Mouse (Mus musculus) liver, embryonic 11.5 days (tissue): ENCODE data around the gene Gm49396. TPM values are rescaled to one million over a fixed set of nuclear protein-coding genes. Genes with fewer than 3 reads are reported as not detected.
A peak's percentile ranks its signal among the peaks of the same experiment; 100 is the strongest.

Experiments used
- ATAC-seq: fragments of 200-750 bp; cut with Nextera tagmentation; replicated peaks from 2 replicates; pipeline ENCODE4 v1.8.0; 2017; ENCODE audit warnings: moderate number of reproducible peaks, mild to moderate bottlenecking, moderate TSS enrichment, moderate library complexity; ENCODE audit not compliant: low FRiP score
- DNase-seq: peaks from one replicate; pipeline ENCODE4 v3.0.0-alpha.2; 2017; ENCODE audit warnings: low spot score
- H3K27ac ChIP-seq: fragments of 300-500 bp; sonication (generic); 2 replicates; pipeline ENCODE4 v1.5.1; 2014; ENCODE audit warnings: mild to moderate bottlenecking, low read depth, low read length, control low read depth
- H3K27me3 ChIP-seq: fragments of 300-500 bp; sonication (generic); replicated peaks from 2 replicates; pipeline ENCODE4 v1.6.1; 2014; ENCODE audit warnings: low read length, mixed read lengths; ENCODE audit not compliant: control insufficient read depth, insufficient read depth
- H3K36me3 ChIP-seq: fragments of 300-500 bp; sonication (generic); 2 replicates; pipeline ENCODE4 v1.6.1; 2014; ENCODE audit warnings: mild to moderate bottlenecking, low read length, moderate library complexity, mixed read lengths; ENCODE audit not compliant: control insufficient read depth, insufficient read depth
- H3K4me1 ChIP-seq: fragments of 300-500 bp; sonication (generic); replicated peaks from 2 replicates; pipeline ENCODE4 v1.6.1; 2014; ENCODE audit warnings: low read length, mixed read lengths; ENCODE audit not compliant: control insufficient read depth, insufficient read depth
- H3K4me2 ChIP-seq: fragments of 300-500 bp; sonication (generic); 2 replicates; pipeline ENCODE4 v1.6.1; 2014; ENCODE audit warnings: mild to moderate bottlenecking, control low read depth, moderate library complexity
- H3K4me3 ChIP-seq: fragments of 300-500 bp; sonication (generic); 2 replicates; pipeline ENCODE4 v1.5.1; 2014; ENCODE audit warnings: low read depth, low read length, control low read depth
- H3K9ac ChIP-seq: fragments of 300-500 bp; sonication (generic); 2 replicates; pipeline ENCODE4 v1.6.1; 2014; ENCODE audit warnings: low read depth, low read length, control low read depth
- H3K9me3 ChIP-seq: fragments of 300-500 bp; sonication (generic); 2 replicates; pipeline ENCODE4 v1.6.1; 2016; ENCODE audit warnings: low read length, inconsistent platforms, mixed read lengths; ENCODE audit not compliant: control insufficient read depth
- WGBS: fragments of 180-500 bp; shearing (Covaris S2); extraction: QIAGEN DNeasy Blood & Tissue Kit; methylation state at CpG from one replicate; pipeline ENCODE4 v1.1.7; 2014; 5-methylcytosine and 5-hydroxymethylcytosine counted together
- polyA plus RNA-seq: library from polyadenylated mRNA; unstranded; fragments of >200 nt; fragmentation: Nextera tagmentation; extraction: Ambion mirVana; gene quantifications from 2 replicates; pipeline ENCODE4 v1.2.1, GENCODE M21; 2014

Gm49396 gene
- polyA plus RNA-seq, 1 experiment from 2014 or later, result 8.0 TPM

GRCm38 (mm10) chr7:30587842-30588667 is 24.9 kb downstream of the Gm49396 start:
- peak overlapping the region; percentile 99 for H3K9ac ChIP-seq
- H3K36me3 ChIP-seq, result peaks cover 27% of the 10 kb centered on the region
- H3K27ac ChIP-seq, result peak overlapping the region; percentile 91
- WGBS, result under 1% methylated on average over 52 of the region's 67 CpGs
- no peaks in the 10 kb centered on the region for H3K9me3 ChIP-seq
- peak overlapping the region; percentile 83 for H3K4me2 ChIP-seq
- no peaks in the 10 kb centered on the region for H3K27me3 ChIP-seq
- ATAC-seq (peak; percentile 27), DNase-seq (peak; percentile 62)
- H3K4me1 ChIP-seq, result peaks cover 11% of the 10 kb centered on the region
- H3K4me3 ChIP-seq, result peak overlapping the region; percentile 96

DNA sequence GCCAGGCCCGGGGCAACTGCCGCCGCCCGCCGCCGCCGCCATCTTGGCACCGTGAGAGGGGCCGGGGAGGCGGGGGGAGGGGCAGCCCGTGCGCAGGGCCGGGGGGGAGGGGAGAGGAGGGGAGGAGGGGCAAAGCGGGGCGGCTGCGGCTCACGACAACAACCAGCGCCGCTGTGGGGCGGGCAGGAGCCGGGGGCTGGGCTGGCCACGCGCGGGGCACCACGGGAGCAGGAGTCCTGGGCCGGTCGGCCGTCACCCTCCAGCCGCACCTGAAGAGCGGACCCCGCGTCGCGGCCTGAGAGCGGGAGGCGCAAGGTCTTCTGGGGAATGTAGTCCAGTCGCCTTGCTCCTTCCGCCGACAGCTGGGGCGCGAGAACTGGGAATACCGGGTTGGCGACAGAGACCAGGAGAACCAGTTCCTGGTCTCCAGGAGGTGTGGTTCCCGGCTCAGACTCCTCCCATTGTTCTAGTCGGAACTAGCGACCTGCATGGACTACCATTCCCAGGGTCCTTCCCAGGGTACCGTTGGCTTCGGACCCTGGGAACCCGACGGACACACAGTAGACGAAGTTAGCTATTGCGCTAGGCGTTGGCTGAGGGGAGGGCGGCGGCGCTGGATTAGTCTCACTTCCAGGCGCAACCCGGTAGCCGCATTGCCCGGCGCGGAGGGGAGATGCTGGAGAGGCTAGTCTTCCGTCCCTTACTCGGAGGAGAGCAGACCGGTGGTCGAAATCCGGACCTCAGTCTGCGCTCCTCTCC is 25.7 kb downstream of the Gm49396 start, which contains the start of gene Kmt2b:
TSS of gene Kmt2b (minus strand) at position 51 of the 759 bp plus-strand sequence.
- Histone ChIP-seq H3K27me3 (no peaks in the 10 kb centered on the region), H3K4me1 (peaks cover 11% of the 10 kb centered on the region), H3K9ac (peak within 1 kb of the TSS; percentile 99), H3K9me3 (no peaks in the 10 kb centered on the region), H3K4me3 (peak within 1 kb of the TSS; percentile 96), H3K27ac (peak within 1 kb of the TSS; percentile 91), H3K4me2 (peak within 1 kb of the TSS; percentile 83), H3K36me3 (peaks cover 21% of the 10 kb centered on the region)
- under 1% methylated on average over 48 of the region's 68 CpGs for WGBS
- DNase-seq, result peak; percentile 98
- peak; percentile 93 for ATAC-seq

DNA sequence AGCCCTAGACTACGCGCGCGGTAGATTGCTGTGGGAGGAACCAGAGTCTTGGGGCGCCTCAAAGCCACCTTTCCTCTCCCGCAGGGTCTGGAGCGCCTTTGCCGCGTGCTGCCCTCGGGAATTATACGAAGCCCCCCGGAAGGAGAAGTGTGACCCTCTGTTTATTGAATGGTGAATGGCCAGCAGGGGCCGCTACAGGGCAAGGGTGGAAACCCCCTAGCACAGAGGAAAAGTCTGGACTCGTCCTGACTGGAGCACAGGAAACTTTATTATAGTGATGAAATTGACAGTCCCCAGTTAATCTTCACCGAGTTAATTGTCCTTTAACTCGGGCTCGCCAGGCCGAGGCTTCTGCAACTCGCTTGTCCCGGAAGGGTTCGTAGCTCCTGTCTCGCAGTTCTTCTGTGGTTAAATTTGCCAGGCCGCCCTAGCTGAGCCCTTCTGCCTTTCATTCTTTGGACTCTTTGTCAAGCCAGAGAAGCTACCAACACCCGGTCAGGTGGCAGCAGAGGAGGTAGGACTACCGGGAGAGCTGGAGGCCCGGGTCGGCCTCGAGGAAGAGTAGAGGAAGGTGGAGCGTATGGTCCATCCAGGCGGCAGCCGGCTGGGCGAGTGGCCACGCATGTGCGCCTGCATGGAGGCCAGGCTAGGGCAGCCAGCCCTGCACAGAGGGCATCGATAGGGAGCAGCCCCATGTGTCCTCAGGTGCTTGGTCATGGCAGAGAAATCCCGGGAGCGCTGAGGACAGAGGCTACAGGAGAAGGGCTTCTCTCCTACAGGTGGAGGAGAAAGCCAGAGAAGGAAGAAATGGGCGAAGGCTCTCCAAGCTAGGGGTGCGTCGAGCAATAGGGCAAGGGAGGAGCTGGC is 26.5 kb downstream of the Gm49396 start:
- peak; percentile 54 for ATAC-seq
- peak; percentile 84 for DNase-seq

DNA sequence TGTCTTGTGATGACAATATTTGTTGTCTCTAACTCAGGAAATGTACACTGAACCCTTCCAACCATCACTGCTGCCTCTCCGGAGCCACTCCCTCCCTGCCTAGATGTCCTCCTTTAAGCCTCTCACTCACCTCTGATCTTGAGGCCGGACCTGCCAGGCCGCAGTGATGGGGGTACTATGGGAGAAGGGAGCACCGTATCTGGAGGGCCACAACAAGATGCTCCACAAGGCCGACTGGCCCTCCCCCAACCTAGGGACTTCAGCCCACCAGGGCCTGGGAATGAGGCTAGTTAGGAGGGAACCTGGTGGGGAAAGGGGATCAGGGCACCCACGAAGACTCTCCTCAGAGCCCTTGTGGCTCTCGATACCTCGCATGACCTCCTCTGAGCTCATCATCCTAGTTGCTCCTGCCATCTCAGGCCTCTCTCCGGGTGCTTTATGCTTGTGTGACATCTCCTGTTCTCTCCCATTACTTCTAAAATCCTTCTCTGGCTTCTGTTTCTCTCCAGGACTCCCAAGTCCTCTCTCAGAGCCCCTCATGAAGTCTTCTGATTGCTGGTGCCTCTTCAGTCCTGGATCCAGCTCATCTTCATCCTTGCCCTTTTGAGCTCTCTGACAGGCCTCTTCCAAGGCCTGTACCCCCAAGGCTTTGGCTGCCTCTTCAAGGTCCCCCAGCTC is 27.9 kb downstream of the Gm49396 start:
- Histone ChIP-seq H3K4me3 (no peak overlapping the region), H3K4me2 (no peak overlapping the region), H3K4me1 (peaks cover 11% of the 10 kb centered on the region), H3K9ac (no peak overlapping the region), H3K36me3 (peaks cover 8% of the 10 kb centered on the region; the same call in 1 of the 2 replicates), H3K9me3 (no peaks in the 10 kb centered on the region), H3K27ac (no peak overlapping the region), H3K27me3 (no peaks in the 10 kb centered on the region)
- 82% methylated on average over 9 of the region's 9 CpGs for WGBS
- ATAC-seq (no peak), DNase-seq (no peak)

More for the DNA sequence above, 26.5 kb downstream of the Gm49396 start:
- H3K36me3 ChIP-seq, result peaks cover 16% of the 10 kb centered on the region; the same call in 1 of the 2 replicates
- H3K4me2 ChIP-seq, result peak overlapping the region; percentile 63
- H3K4me1 ChIP-seq, result peaks cover 11% of the 10 kb centered on the region
- peak overlapping the region; percentile 91 for H3K27ac ChIP-seq
- 32% methylated on average over 39 of the region's 40 CpGs for WGBS
- peak overlapping the region; percentile 99 for H3K9ac ChIP-seq
- H3K4me3 ChIP-seq, result peak overlapping the region; percentile 96
- no peaks in the 10 kb centered on the region for H3K27me3 ChIP-seq
- H3K9me3 ChIP-seq, result no peaks in the 10 kb centered on the region

- WGBS, result 64% methylated on average over 4 of the region's 4 CpGs
- no peaks in the 10 kb centered on the region for H3K9me3 ChIP-seq
- H3K9ac ChIP-seq, result no peak overlapping the region
- no peak overlapping the region for H3K4me2 ChIP-seq
- no peak for ATAC-seq
- peaks cover 5% of the 10 kb centered on the region; the same call in 1 of the 2 replicates for H3K36me3 ChIP-seq
- no peak overlapping the region for H3K27ac ChIP-seq
- no peak for DNase-seq
- H3K4me3 ChIP-seq, result no peak overlapping the region
- H3K4me1 ChIP-seq, result peaks cover 11% of the 10 kb centered on the region
- no peaks in the 10 kb centered on the region for H3K27me3 ChIP-seq
These were observed 28.4 kb downstream of the Gm49396 start for GRCm38 (mm10) chr7:30591605-30591951.

DNA sequence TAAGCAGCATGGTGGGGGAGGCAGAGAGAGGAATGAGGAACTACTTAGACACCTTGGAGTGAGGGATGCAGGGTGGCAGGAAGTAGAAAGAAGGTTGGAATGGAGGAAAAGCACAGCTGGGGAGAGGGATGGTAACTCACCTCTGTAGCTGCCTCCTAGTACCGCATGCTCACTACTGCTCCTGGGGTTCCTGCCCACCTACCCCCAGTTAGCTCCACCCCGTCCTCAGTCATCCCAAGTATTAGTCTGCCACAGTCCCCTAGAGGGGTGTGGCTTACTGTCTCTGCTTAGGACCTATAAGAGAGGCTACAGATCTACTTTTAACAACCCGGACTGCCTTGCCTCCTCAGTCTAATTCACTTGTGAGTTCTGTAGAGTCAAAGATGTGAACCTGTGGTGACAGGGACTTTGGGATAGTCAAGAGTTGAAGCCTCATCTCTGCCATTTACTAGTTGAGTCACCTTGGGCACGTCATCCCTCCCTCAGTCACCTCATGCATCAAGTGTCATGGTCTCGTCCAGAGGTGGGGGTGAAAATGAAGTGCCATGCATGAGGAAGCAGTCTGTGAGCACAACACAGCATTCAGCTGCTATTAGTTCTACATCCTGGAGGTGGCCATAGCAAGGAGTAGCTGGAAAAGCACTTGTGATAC is 29.8 kb downstream of the Gm49396 start:
- Histone ChIP-seq H3K27ac (no peak overlapping the region), H3K9me3 (no peaks in the 10 kb centered on the region), H3K9ac (no peak overlapping the region), H3K27me3 (no peaks in the 10 kb centered on the region), H3K4me3 (no peak overlapping the region), H3K4me1 (peaks cover 6% of the 10 kb centered on the region), H3K4me2 (no peak overlapping the region), H3K36me3 (no peaks in the 10 kb centered on the region)
- ATAC-seq, result no peak
- no peak for DNase-seq
- 48% methylated on average over 5 of the region's 5 CpGs for WGBS

- H3K36me3 ChIP-seq, result no peaks in the 10 kb centered on the region
- WGBS, result 63% methylated on average over 10 of the region's 10 CpGs
- no peaks in the 10 kb centered on the region for H3K27me3 ChIP-seq
- H3K4me3 ChIP-seq, result no peak overlapping the region
- ATAC-seq, result no peak
- H3K27ac ChIP-seq, result no peak overlapping the region
- peaks cover 6% of the 10 kb centered on the region for H3K4me1 ChIP-seq
- H3K9ac ChIP-seq, result no peak overlapping the region
- no peak for DNase-seq
- no peaks in the 10 kb centered on the region for H3K9me3 ChIP-seq
- H3K4me2 ChIP-seq, result no peak overlapping the region
These were observed 30.7 kb downstream of the Gm49396 start for GRCm38 (mm10) chr7:30593579-30594509.
